Mouse (Mus musculus) forebrain, embryonic 15.5 days (tissue): ENCODE measurements around the gene Gm10401. TPM values are rescaled to one million over a fixed set of nuclear protein-coding genes. Genes with fewer than 3 reads are reported as not detected.
"Not testable (repeated sequence)": the region's sequence is repeated elsewhere in the genome, so short reads cannot be mapped to it uniquely, and the experiment has no call there.

Experiments
- ATAC-seq: fragments of 200-750 bp; cut with Nextera tagmentation; replicated peaks from 2 replicates; pipeline ENCODE4 v1.8.0; 2017; ENCODE audit warnings: mild to moderate bottlenecking, moderate TSS enrichment, moderate library complexity
- H3K27ac ChIP-seq: fragments of 300-500 bp; sonication (generic); replicated peaks from 2 replicates; pipeline ENCODE4 v1.5.1; 2015; ENCODE audit warnings: mild to moderate bottlenecking, inconsistent platforms
- H3K27me3 ChIP-seq: fragments of 300-500 bp; sonication (generic); 2 replicates; pipeline ENCODE4 v1.6.1; 2015; ENCODE audit warnings: inconsistent platforms
- H3K36me3 ChIP-seq: fragments of 300-500 bp; sonication (generic); 2 replicates; pipeline ENCODE4 v1.6.1; 2015; ENCODE audit warnings: mild to moderate bottlenecking, inconsistent platforms
- H3K4me1 ChIP-seq: fragments of 300-500 bp; sonication (generic); 2 replicates; pipeline ENCODE4 v1.6.1; 2015; ENCODE audit warnings: inconsistent platforms
- H3K4me2 ChIP-seq: fragments of 300-500 bp; sonication (generic); replicated peaks from 2 replicates; pipeline ENCODE4 v1.6.1; 2015; ENCODE audit warnings: mild to moderate bottlenecking, inconsistent platforms
- H3K4me3 ChIP-seq: fragments of 300-500 bp; sonication (generic); 2 replicates; pipeline ENCODE4 v1.5.1; 2015; ENCODE audit warnings: mild to moderate bottlenecking, inconsistent platforms
- H3K9ac ChIP-seq: fragments of 300-500 bp; sonication (generic); replicated peaks from 2 replicates; pipeline ENCODE4 v1.6.1; 2015; ENCODE audit warnings: mild to moderate bottlenecking, inconsistent platforms
- H3K9me3 ChIP-seq: fragments of 300-500 bp; sonication (generic); 2 replicates; pipeline ENCODE4 v1.6.1; 2016; ENCODE audit warnings: inconsistent platforms
- WGBS: fragments of 180-500 bp; shearing (Covaris S2); methylation state at CpG from one replicate; pipeline ENCODE4 v1.1.7; 2015; ENCODE audit warnings: mixed read lengths; 5-methylcytosine and 5-hydroxymethylcytosine counted together
- polyA plus RNA-seq: library from polyadenylated mRNA; unstranded; fragments of >200 nt; fragmentation: Nextera tagmentation; extraction: Ambion mirVana; gene quantifications from 2 replicates; pipeline ENCODE4 v1.2.1, GENCODE M21; 2015

Gm10401 gene
- polyA plus RNA-seq, 1 experiment from 2014 or later: 34.6 TPM

GRCm38 (mm10) chr5:115114501-115114900, 16.4 kb upstream of the Gm10401 start:
- Histone ChIP-seq H3K4me1 (peaks cover 9% of the 10 kb centered on the region), H3K4me3 (no peak overlapping the region), H3K36me3 (no peaks in the 10 kb centered on the region), H3K27me3 (no peaks in the 10 kb centered on the region), H3K27ac (no peak overlapping the region), H3K4me2 (no peak overlapping the region), H3K9me3 (no peaks in the 10 kb centered on the region), H3K9ac (no peak overlapping the region)
- 97% methylated on average over 8 of the region's 8 CpGs for WGBS
- no peak for ATAC-seq

GRCm38 (mm10) chr5:115113244-115113643, 15.1 kb upstream of the Gm10401 start:
- Histone ChIP-seq H3K9ac (no peak overlapping the region), H3K27me3 (no peaks in the 10 kb centered on the region), H3K9me3 (no peaks in the 10 kb centered on the region), H3K36me3 (no peaks in the 10 kb centered on the region), H3K27ac (no peak overlapping the region), H3K4me3 (no peak overlapping the region), H3K4me2 (no peak overlapping the region), H3K4me1 (no peaks in the 10 kb centered on the region)
- WGBS: 96% methylated on average over 12 of the region's 12 CpGs
- no peak for ATAC-seq

GRCm38 (mm10) chr5:115111156-115111555, 13.1 kb upstream of the Gm10401 start:
- Histone ChIP-seq H3K4me1 (no peaks in the 10 kb centered on the region), H3K36me3 (no peaks in the 10 kb centered on the region), H3K9ac (no peak overlapping the region), H3K27me3 (no peaks in the 10 kb centered on the region), H3K9me3 (no peaks in the 10 kb centered on the region), H3K4me2 (no peak overlapping the region), H3K27ac (no peak overlapping the region), H3K4me3 (no peak overlapping the region)
- WGBS: 79% methylated on average over 8 of the region's 8 CpGs
- ATAC-seq: no peak

- H3K4me2 ChIP-seq, H3K4me1 ChIP-seq, H3K9me3 ChIP-seq, ATAC-seq, H3K4me3 ChIP-seq, H3K9ac ChIP-seq, H3K27me3 ChIP-seq, H3K27ac ChIP-seq: not testable (repeated sequence)
- peaks cover 27% of the 10 kb centered on the region for H3K36me3 ChIP-seq
- WGBS: 97% methylated on average over 23 of the region's 23 CpGs
Observed at GRCm38 (mm10) chr5:115103253-115103652, 5.2 kb upstream of the Gm10401 start.

- H3K27ac ChIP-seq: no peak overlapping the region
- 91% methylated on average over 2 of the region's 2 CpGs for WGBS
- no peaks in the 10 kb centered on the region for H3K4me1 ChIP-seq
- no peak for ATAC-seq
- H3K27me3 ChIP-seq: no peaks in the 10 kb centered on the region
- no peak overlapping the region for H3K4me3 ChIP-seq
- no peaks in the 10 kb centered on the region for H3K9me3 ChIP-seq
- no peak overlapping the region for H3K4me2 ChIP-seq
- peaks cover 34% of the 10 kb centered on the region for H3K36me3 ChIP-seq
- no peak overlapping the region for H3K9ac ChIP-seq
Observed at GRCm38 (mm10) chr5:115102231-115102630, 4.1 kb upstream of the Gm10401 start.

DNA sequence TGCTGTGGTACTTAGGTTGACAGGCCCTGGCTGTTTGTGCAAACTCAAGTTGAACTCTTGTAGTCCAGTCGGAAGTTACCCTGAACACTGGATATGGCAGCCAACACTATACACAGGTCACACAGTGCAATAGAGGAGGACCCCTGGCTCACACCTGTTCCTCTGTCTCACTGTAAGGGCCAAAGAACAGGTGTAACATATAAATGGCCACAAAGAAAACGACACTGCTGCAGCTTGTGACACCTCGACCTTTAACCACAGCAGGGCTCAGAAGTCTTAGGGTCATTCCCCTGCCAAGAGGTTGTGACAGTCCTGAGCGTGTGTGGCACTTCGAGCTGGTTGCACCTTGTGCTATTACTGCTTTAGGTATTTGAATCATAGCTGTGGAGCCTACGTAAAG, 2.4 kb upstream of the Gm10401 start:
- Histone ChIP-seq H3K9ac (no peak overlapping the region), H3K27ac (no peak overlapping the region), H3K4me1 (no peaks in the 10 kb centered on the region), H3K4me3 (no peak overlapping the region), H3K36me3 (peaks cover 52% of the 10 kb centered on the region), H3K27me3 (no peaks in the 10 kb centered on the region), H3K4me2 (no peak overlapping the region), H3K9me3 (no peaks in the 10 kb centered on the region)
- ATAC-seq: no peak
- 87% methylated on average over 6 of the region's 6 CpGs for WGBS

GRCm38 (mm10) chr5:115099991-115100390, 1.9 kb upstream of the Gm10401 start:
- Histone ChIP-seq H3K4me3 (no peak overlapping the region), H3K9me3 (no peaks in the 10 kb centered on the region), H3K4me2 (no peak overlapping the region), H3K36me3 (peaks cover 57% of the 10 kb centered on the region), H3K27ac (no peak overlapping the region), H3K9ac (no peak overlapping the region), H3K27me3 (no peaks in the 10 kb centered on the region), H3K4me1 (no peaks in the 10 kb centered on the region)
- 88% methylated on average over 9 of the region's 9 CpGs for WGBS
- no peak for ATAC-seq

DNA sequence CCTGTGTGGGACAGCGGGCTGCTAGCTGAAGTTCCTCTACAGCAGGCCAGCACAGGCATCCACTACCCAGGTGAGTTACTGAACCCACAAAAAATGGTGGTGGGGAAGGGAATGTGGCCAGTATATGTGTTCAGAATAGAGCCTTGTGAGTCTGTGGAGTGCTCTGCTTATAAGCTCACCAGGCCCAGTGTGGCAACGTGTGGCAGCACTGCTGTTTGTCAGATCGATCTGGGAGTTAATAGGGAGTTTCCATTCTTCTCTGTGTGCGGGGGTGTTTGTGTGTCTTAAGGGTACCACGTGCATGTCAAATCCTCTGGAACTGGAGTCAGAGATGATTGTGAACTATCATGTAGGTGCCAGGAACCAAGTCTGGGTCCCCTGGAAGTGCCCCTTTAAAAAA, 1.4 kb upstream of the Gm10401 start:
- Histone ChIP-seq H3K4me3 (no peak overlapping the region), H3K27me3 (no peaks in the 10 kb centered on the region), H3K27ac (no peak overlapping the region), H3K9ac (no peak overlapping the region), H3K36me3 (peaks cover 60% of the 10 kb centered on the region), H3K9me3 (no peaks in the 10 kb centered on the region), H3K4me2 (no peak overlapping the region), H3K4me1 (no peaks in the 10 kb centered on the region)
- WGBS: 84% methylated on average over 5 of the region's 5 CpGs
- no peak for ATAC-seq

DNA sequence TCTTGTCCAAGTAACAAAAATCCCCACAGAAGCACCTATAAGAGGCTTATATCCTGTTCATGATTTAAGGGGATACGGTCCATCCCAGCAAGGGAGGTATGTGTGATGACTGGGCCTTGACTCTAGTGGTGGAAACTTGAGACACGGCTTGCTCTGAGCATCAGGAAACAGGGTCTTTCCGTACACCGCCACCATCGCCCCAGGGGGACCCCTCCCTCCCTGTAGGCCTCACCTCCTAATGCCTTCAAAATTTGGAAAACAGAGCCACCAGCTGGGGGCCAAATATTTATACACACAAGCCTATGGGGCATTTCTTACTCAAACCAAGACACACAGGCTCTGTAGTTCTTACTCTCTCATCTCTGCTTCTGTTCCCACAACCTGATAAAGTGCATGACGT, 6.3 kb downstream of the Gm10401 start:
- Histone ChIP-seq H3K9ac (no peak overlapping the region), H3K4me3 (no peak overlapping the region), H3K9me3 (no peaks in the 10 kb centered on the region), H3K27me3 (no peaks in the 10 kb centered on the region), H3K36me3 (peaks cover 56% of the 10 kb centered on the region), H3K27ac (no peak overlapping the region), H3K4me1 (no peaks in the 10 kb centered on the region), H3K4me2 (no peak overlapping the region)
- WGBS: 90% methylated on average over 6 of the region's 6 CpGs
- no peak for ATAC-seq

DNA sequence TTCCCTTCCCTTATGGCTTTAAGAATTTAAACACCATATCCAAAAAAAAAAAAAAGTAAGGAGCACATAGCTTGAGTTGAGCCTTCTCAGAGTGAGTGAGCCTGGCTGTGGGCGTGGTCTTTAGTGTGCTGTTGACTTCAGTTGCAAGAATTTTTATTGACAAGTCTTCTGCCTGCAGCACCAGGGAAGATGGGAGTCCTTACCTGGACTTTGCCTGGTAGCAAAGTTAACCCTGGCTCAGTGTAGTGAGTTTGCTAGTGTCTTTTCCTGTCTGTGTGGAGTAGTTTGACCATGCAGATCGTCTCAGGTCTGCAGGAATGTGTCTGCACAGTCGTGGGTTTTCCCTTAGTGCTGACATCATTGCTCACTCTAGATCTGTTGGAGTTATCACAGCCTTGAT, 7.1 kb downstream of the Gm10401 start:
- Histone ChIP-seq H3K4me2 (no peak overlapping the region), H3K9ac (no peak overlapping the region), H3K4me1 (no peaks in the 10 kb centered on the region), H3K9me3 (no peaks in the 10 kb centered on the region), H3K4me3 (no peak overlapping the region), H3K27ac (no peak overlapping the region), H3K36me3 (peaks cover 50% of the 10 kb centered on the region), H3K27me3 (no peaks in the 10 kb centered on the region)
- ATAC-seq: no peak
- 93% methylated on average over 3 of the region's 3 CpGs for WGBS

DNA sequence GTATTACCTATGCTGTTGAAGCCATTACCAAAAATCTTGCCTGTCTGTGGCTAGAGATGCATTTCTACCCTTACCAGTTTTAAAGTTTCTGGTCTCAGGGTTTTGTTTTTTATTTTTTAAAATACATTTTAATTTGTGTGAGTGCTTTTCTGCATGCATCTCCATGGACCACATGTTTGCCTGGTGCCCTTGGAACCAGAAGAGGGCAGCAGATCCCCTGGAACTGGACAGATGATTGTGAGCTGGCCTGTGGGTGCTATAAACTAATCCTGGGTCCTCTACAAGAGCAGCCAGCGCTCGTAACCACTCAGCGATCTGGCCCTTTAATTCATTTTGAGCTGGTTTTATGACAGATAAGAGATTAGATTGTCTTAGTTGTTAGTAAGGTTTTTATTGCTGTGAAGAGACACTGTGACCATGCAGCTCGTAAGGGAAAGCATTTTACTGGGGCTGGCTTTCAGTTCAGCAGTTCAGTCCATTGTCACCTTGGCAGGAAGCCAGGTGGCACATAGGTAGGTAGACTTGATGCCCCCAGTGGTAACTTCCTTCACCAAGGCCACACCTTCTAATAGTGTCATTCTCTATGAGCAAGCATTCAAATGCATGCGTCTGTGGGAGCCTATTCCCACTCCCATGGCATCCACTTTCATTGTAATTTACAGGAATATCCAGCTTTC, 8.4 kb downstream of the Gm10401 start:
- Histone ChIP-seq H3K9me3 (no peaks in the 10 kb centered on the region), H3K4me1 (no peaks in the 10 kb centered on the region), H3K27me3 (no peaks in the 10 kb centered on the region), H3K4me3 (no peak overlapping the region), H3K9ac (no peak overlapping the region), H3K36me3 (peaks cover 40% of the 10 kb centered on the region), H3K4me2 (no peak overlapping the region), H3K27ac (no peak overlapping the region)
- WGBS: 98% methylated on average over 5 of the region's 5 CpGs
- no peak for ATAC-seq

- Histone ChIP-seq H3K9ac (no peak overlapping the region), H3K27me3 (no peaks in the 10 kb centered on the region), H3K4me1 (no peaks in the 10 kb centered on the region), H3K4me2 (no peak overlapping the region), H3K4me3 (no peak overlapping the region), H3K27ac (peak overlapping the region; percentile 66), H3K36me3 (peaks cover 51% of the 10 kb centered on the region), H3K9me3 (no peaks in the 10 kb centered on the region)
- no peak for ATAC-seq
- 81% methylated on average over 2 of the region's 2 CpGs for WGBS
Observed at GRCm38 (mm10) chr5:115085675-115086074, 12.4 kb downstream of the Gm10401 start.

DNA sequence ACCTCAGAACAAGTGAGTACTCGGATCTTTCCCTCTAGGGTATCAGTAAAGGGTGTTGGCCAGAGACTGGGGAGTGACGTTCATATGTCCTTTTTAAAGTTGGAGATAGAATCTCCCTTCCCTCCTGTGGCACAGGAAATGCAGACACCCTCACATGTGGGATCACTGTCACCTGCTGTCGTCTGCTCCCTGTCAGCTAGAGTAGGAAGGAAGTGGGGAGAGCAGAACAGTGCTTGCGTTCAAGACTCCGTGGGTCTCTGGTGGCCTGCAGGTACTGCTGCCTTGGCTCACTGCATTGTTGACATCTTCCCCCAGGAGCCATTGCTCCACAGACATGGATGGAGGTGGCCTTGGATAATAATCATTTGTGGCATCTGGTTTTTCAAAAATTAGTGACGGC, 14.6 kb downstream of the Gm10401 start:
- WGBS: 92% methylated on average over 6 of the region's 6 CpGs
- Histone ChIP-seq H3K4me2 (no peak overlapping the region), H3K27me3 (no peaks in the 10 kb centered on the region), H3K9me3 (no peaks in the 10 kb centered on the region), H3K36me3 (peaks cover 31% of the 10 kb centered on the region), H3K4me3 (no peak overlapping the region), H3K27ac (no peak overlapping the region), H3K9ac (no peak overlapping the region), H3K4me1 (no peaks in the 10 kb centered on the region)
- no peak for ATAC-seq
